Comparison of ENCODE assay signal across 12 mouse cellular contexts in genomic region chr5:134269751-134270150, GRCm38 (mm10). TPM values are rescaled to one million over a fixed set of nuclear protein-coding genes. Genes with fewer than 3 reads are reported as not detected.
A peak's percentile ranks its signal among the peaks of the same experiment; 100 is the strongest.
DNase-seq lines count a peak whose midpoint lies in the region; ATAC-seq lines count a peak whose summit lies in the region.
"Had no signal": no experiment of that assay in that cellular context is flagged by ENCODE, and none has a peak within 500 bp of the region (broad histone marks: within the 10 kb centered on the region; RNA-seq: fewer than 3 reads in every experiment).

No protein-coding gene starts in this region.

- DNase-seq in thymus, postnatal 0 days (ENCODE audit: low spot score), result peak; percentile 79
- no peak for DNase-seq in thymus, adult 18-20 months
- DNase-seq in frontal cortex, postnatal 10 days (ENCODE audit: low spot score in 2 of 2), result no peak
- no peak for DNase-seq in cerebellum, adult 9-10 months
- DNase-seq in left cerebral cortex, postnatal 14 days (ENCODE audit: low spot score in 2 of 2), result no peak
- DNase-seq: cerebellum, adult 11 months; heart, adult 11 months; kidney, postnatal 36 days; liver, embryonic 13.5 days had no signal

- intact Hi-C loops in left cerebral cortex, postnatal 14 days (cut with DNase I), result no loop called here

- peak; percentile 62 for ATAC-seq in granulocyte monocyte progenitor cell, adult 5-6 weeks (replicated peaks; ENCODE audit: poor library complexity, severe bottlenecking)
- ATAC-seq in megakaryocyte, adult 5-6 weeks (ENCODE audit: poor library complexity, severe bottlenecking), result peak; percentile 61
- ATAC-seq: intestine, postnatal 0 days had no signal

RNA-seq across cellular contexts. Expression of gene Ncf1, which starts 40.3 kb away (rescaled TPM):
- 9.6 and 10.3 TPM in 2 replicates for polyA plus RNA-seq in thymus, postnatal 0 days (2015; fragmentation: Nextera tagmentation; extraction: Ambion mirVana)
- 163 and 170 TPM in 2 replicates for total RNA-seq in granulocyte monocyte progenitor cell, adult 5-6 weeks (2014; fragmentation: Nextera tagmentation)
- 165 and 177 TPM in 2 replicates for total RNA-seq in granulocyte monocyte progenitor cell, adult 5-6 weeks (2017)
- 284 and 306 TPM in 2 replicates for total RNA-seq in megakaryocyte, adult 5-6 weeks (2015)
- total RNA-seq in megakaryocyte, adult 5-6 weeks (2017), result 339 and 371 TPM in 2 replicates
- total RNA-seq in left cerebral cortex, postnatal 14 days (2021), result 1 to 10 TPM; 6.7 to 9.2 TPM

RNA-seq across cellular contexts. Expression of gene Gtf2i, which starts 44.8 kb away (rescaled TPM):
- 124 and 130 TPM in 2 replicates for polyA plus RNA-seq in thymus, postnatal 0 days (2015; fragmentation: Nextera tagmentation; extraction: Ambion mirVana)
- 139 and 142 TPM in 2 replicates for total RNA-seq in granulocyte monocyte progenitor cell, adult 5-6 weeks (2014; fragmentation: Nextera tagmentation)
- 49.9 and 63.1 TPM in 2 replicates for total RNA-seq in granulocyte monocyte progenitor cell, adult 5-6 weeks (2017)
- total RNA-seq in megakaryocyte, adult 5-6 weeks (2015), result 24.8 and 31.2 TPM in 2 replicates
- 15.5 and 23.6 TPM in 2 replicates for total RNA-seq in megakaryocyte, adult 5-6 weeks (2017)
- total RNA-seq in left cerebral cortex, postnatal 14 days (2021), result 100 to 1,000 TPM; 205 to 240 TPM

Comparison
In these comparisons a context has a peak if more than half of its experiments do, and no peak if none do; other contexts are left out.
1. RNA of gene Ncf1, which starts 40.3 kb away (total RNA-seq): 284 to 371 TPM in megakaryocyte, adult 5-6 weeks and 163 to 177 TPM in granulocyte monocyte progenitor cell, adult 5-6 weeks; 6.7 to 9.2 TPM in left cerebral cortex, postnatal 14 days; every median in the first group is over 10 times any median in the second.